Mouse (Mus musculus) lung, embryonic 16.5 days (tissue): Measurements from ENCODE around the gene Treh. TPM values are rescaled to one million over a fixed set of nuclear protein-coding genes. Genes with fewer than 3 reads are reported as not detected.

Experiments
- ATAC-seq: fragments of 200-750 bp; cut with Nextera tagmentation; 2 replicates; pipeline ENCODE4 v1.8.0; 2017; ENCODE audit warnings: low read depth, mild to moderate bottlenecking, moderate library complexity
- H3K27ac ChIP-seq: fragments of 300-500 bp; sonication (generic); 2 replicates; pipeline ENCODE4 v1.5.1; 2014; ENCODE audit warnings: mild to moderate bottlenecking, control low read depth, low read length
- H3K27me3 ChIP-seq: fragments of 300-500 bp; sonication (generic); 2 replicates; pipeline ENCODE4 v1.6.1; 2014; ENCODE audit warnings: low read depth, low read length, mixed read lengths; ENCODE audit not compliant: control insufficient read depth, insufficient read depth
- H3K36me3 ChIP-seq: fragments of 300-500 bp; sonication (generic); 2 replicates; pipeline ENCODE4 v1.6.1; 2014; ENCODE audit warnings: low read length; ENCODE audit not compliant: control insufficient read depth, insufficient read depth
- H3K4me1 ChIP-seq: fragments of 300-500 bp; sonication (generic); replicated peaks from 2 replicates; pipeline ENCODE4 v1.6.1; 2014; ENCODE audit warnings: low read length, mixed read lengths; ENCODE audit not compliant: control insufficient read depth, insufficient read depth
- H3K4me2 ChIP-seq: fragments of 300-500 bp; sonication (generic); 2 replicates; pipeline ENCODE4 v1.6.1; 2014; ENCODE audit warnings: low read depth, low read length, control low read depth
- H3K4me3 ChIP-seq: fragments of 300-500 bp; sonication (generic); 2 replicates; pipeline ENCODE4 v1.5.1; 2014; ENCODE audit warnings: mild to moderate bottlenecking, low read length, control low read depth
- H3K9ac ChIP-seq: fragments of 300-500 bp; sonication (generic); 2 replicates; pipeline ENCODE4 v1.6.1; 2014; ENCODE audit warnings: low read length, control low read depth
- H3K9me3 ChIP-seq: fragments of 300-500 bp; sonication (generic); 2 replicates; pipeline ENCODE4 v1.6.1; 2016; ENCODE audit warnings: low read length; ENCODE audit not compliant: control insufficient read depth
- WGBS: fragments of 180-500 bp; shearing (Covaris S2); extraction: QIAGEN DNeasy Blood & Tissue Kit; methylation state at CpG from one replicate; pipeline ENCODE4 v1.1.7; 2014; 5-methylcytosine and 5-hydroxymethylcytosine counted together
- polyA plus RNA-seq: library from polyadenylated mRNA; unstranded; fragments of >200 nt; fragmentation: Nextera tagmentation; extraction: Ambion mirVana; gene quantifications from 2 replicates; pipeline ENCODE4 v1.2.1, GENCODE M21; 2015

The Treh gene
- polyA plus RNA-seq, 1 experiment from 2014 or later = not detected

DNA sequence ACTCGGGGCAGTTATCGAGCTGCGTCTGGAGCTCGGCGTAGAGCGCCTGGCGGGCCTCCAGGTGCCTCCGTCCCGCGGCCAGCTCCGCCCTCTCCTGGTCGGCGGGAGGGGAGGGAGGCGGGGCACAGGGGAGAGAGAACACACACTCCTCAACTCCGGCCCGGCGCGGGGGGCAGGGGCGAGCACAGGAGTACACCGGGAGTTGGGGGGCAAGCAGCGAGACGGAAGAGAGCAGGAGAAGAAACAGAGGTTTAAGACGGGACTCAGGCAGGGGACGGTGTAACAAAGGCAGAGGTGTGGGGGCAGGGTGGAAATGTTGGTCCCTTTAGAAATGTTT lies 35.4 kb downstream of the Treh start:
- Histone ChIP-seq H3K9me3 (no peaks in the 10 kb centered on the region), H3K9ac (peak overlapping the region; percentile 68), H3K4me1 (peaks cover 19% of the 10 kb centered on the region), H3K4me2 (peak overlapping the region; percentile 85), H3K27ac (peak overlapping the region; percentile 47; the same call in 1 of the 2 replicates), H3K4me3 (peak overlapping the region; percentile 58), H3K27me3 (no peaks in the 10 kb centered on the region), H3K36me3 (peaks cover 17% of the 10 kb centered on the region)
- WGBS = 6% methylated on average over 19 of the region's 24 CpGs
- ATAC-seq = peak; percentile 91

DNA sequence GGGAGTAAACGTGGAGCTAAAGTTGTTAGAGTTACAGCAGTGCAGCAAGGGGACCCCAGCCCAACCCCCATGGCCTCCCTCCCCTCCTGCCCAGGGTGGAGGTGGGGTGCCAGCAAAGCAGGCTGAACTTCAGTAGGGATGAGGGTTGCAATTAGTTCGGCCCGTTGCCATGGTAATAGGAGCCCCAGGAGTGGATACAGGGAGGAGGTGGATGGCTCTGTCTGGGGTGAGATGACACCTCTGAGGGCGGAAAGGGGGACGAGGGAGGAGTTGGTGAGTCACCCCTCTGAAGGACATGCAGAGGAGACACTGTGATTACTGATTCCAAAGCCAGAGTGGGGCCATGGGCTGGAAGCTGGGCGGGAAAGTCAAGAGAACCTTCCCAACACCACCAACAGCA lies 35.9 kb downstream of the Treh start:
- peaks cover 20% of the 10 kb centered on the region for H3K36me3 ChIP-seq
- H3K9ac ChIP-seq = peak overlapping the region; percentile 68
- peaks cover 19% of the 10 kb centered on the region for H3K4me1 ChIP-seq
- H3K4me2 ChIP-seq = peak overlapping the region; percentile 85
- peak; percentile 12 for ATAC-seq
- peak overlapping the region; percentile 58 for H3K4me3 ChIP-seq
- H3K9me3 ChIP-seq = no peaks in the 10 kb centered on the region
- H3K27me3 ChIP-seq = no peaks in the 10 kb centered on the region
- H3K27ac ChIP-seq = peak overlapping the region; percentile 27; the same call in 1 of the 2 replicates
- WGBS = 33% methylated on average over 6 of the region's 6 CpGs

DNA sequence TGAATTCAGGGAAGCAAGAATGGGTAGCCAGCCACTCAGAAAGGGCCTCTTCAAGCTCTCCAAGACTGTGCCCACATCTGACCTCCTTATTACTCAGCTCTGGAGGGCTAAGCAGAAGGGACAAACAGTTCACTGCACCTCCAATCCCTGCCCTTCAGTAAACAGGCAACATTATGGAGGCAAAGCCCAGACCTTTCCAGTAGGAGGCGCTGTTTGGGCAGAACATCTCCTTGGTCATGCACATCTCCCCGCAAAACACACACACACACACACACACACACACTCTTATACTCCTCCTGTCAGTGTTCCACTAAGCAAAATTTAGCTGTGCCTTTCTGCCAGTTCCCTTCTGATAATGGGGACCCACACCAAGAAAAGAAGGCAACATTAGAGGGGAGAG lies 36.6 kb downstream of the Treh start:
- Histone ChIP-seq H3K4me3 (no peak overlapping the region), H3K4me1 (peaks cover 19% of the 10 kb centered on the region), H3K9ac (no peak overlapping the region), H3K4me2 (no peak overlapping the region), H3K27ac (no peak overlapping the region), H3K27me3 (no peaks in the 10 kb centered on the region), H3K36me3 (peaks cover 19% of the 10 kb centered on the region), H3K9me3 (no peaks in the 10 kb centered on the region)
- 56% methylated on average over 2 of the region's 2 CpGs for WGBS
- ATAC-seq = no peak

DNA sequence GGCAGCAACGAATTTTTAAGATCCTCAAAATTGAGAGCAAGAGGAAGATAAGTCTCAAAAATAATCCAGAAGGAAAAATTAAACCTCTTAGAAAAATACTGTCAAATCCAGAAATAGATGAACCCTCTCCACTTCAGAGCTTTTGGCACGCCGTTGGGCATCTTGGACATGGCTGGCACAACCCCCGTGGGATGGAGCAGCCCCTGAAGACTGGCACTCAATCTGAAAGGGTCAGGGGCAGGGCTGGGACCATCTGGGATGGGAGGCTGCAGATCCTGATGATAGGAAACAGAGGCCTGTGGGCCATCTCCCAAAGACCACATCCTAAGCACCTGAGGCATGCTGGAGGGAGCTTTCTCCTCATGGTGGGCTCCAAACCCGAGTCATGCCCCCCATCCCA lies 37.2 kb downstream of the Treh start:
- H3K9ac ChIP-seq = no peak overlapping the region
- H3K4me2 ChIP-seq = no peak overlapping the region
- H3K4me3 ChIP-seq = no peak overlapping the region
- H3K4me1 ChIP-seq = peaks cover 19% of the 10 kb centered on the region
- 69% methylated on average over 5 of the region's 5 CpGs for WGBS
- H3K27me3 ChIP-seq = no peaks in the 10 kb centered on the region
- H3K9me3 ChIP-seq = no peaks in the 10 kb centered on the region
- H3K36me3 ChIP-seq = peaks cover 20% of the 10 kb centered on the region
- no peak for ATAC-seq
- no peak overlapping the region for H3K27ac ChIP-seq

DNA sequence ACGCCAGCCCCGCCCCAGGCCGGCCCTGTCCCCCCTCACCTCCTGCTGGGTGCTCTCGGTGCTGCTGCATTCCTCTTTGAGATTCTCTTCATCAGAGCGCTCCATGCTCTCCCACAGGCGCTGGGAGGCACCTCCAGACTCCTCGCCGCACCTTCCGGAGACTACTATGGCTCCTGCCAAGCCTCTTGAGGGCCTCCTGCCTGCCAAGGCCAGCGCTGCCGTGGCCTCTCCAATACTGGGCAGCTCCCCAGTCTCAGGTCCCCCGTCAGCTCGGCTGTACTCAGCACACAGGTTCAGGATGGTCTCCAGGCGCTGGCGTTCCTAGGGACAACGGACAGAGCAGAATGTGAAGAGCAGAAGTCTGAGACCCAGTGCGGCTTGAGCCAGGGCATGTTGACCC lies 38.6 kb downstream of the Treh start:
- H3K4me2 ChIP-seq = no peak overlapping the region
- no peaks in the 10 kb centered on the region for H3K27me3 ChIP-seq
- no peak for ATAC-seq
- peaks cover 19% of the 10 kb centered on the region for H3K4me1 ChIP-seq
- H3K4me3 ChIP-seq = no peak overlapping the region
- H3K9me3 ChIP-seq = no peaks in the 10 kb centered on the region
- H3K36me3 ChIP-seq = peaks cover 18% of the 10 kb centered on the region
- WGBS = 72% methylated on average over 17 of the region's 17 CpGs
- H3K27ac ChIP-seq = no peak overlapping the region
- no peak overlapping the region for H3K9ac ChIP-seq

DNA sequence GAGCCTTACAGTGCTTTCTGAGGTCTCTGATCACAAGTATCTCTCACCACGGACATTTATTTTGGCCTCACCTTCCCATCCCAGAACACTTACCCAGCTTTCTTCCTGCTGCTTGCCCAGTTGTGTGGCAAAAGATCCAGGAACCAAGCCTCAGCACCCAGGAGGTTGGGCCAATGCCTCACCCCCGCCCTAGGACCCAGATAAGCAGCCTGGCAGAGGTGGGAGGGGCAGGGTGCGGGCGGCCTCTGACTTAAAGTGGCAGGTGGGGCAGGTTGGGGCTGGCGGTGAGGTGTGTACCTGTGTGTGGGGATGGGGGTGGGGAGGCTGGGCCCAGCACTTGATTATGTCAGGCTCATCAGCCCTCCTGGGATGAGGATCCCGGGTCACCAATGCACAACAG lies 40.0 kb downstream of the Treh start:
- H3K27ac ChIP-seq = no peak overlapping the region
- no peak overlapping the region for H3K4me2 ChIP-seq
- H3K4me3 ChIP-seq = no peak overlapping the region
- H3K9ac ChIP-seq = no peak overlapping the region
- WGBS = 60% methylated on average over 6 of the region's 6 CpGs
- H3K4me1 ChIP-seq = peaks cover 14% of the 10 kb centered on the region
- H3K9me3 ChIP-seq = no peaks in the 10 kb centered on the region
- no peak for ATAC-seq
- H3K36me3 ChIP-seq = peaks cover 18% of the 10 kb centered on the region
- no peaks in the 10 kb centered on the region for H3K27me3 ChIP-seq

DNA sequence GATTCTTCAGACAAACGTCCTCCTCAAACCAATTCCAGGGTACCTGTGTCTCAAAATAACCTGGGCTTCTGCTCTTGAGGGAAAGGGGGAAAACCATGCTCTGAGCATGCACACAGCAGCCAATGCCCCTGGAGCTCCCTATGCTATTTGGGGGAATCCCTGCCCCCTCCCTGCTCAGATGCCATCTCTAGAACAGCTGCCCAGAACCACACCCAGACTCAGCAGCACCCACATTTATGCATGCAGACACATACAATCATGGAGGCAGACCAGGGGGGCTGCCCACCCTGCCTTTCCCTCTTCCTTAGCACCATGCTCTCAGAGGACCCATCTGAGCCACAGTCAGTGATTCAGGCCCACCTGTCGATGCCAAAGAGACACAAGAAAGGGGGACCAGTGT lies 40.5 kb downstream of the Treh start:
- Histone ChIP-seq H3K4me1 (peaks cover 11% of the 10 kb centered on the region), H3K4me3 (no peak overlapping the region), H3K4me2 (no peak overlapping the region), H3K27me3 (no peaks in the 10 kb centered on the region), H3K9me3 (no peaks in the 10 kb centered on the region), H3K9ac (no peak overlapping the region), H3K27ac (no peak overlapping the region), H3K36me3 (peaks cover 18% of the 10 kb centered on the region)
- no peak for ATAC-seq
- 63% methylated on average over 2 of the region's 2 CpGs for whole genome bisulfite sequencing

DNA sequence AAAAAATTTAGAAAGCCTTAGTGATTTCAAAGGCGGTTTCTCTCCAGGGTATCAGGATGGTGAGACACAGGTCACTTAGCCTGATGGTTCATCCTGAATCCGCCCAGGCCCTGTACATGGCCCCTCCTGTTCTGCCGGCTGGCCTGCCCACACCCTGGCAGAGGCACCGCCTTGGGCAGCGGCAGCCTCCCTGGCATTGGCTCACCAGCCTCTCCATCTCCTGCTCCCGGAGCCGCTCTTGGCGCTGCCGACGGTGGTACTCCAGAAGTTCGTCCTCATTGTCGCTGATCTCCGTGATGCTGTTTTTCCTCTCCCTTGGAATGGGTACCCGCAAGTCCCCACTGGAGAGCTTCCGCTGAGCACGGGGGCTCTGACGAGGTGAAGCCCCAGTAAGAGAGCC lies 42.1 kb downstream of the Treh start:
- 86% methylated on average over 17 of the region's 17 CpGs for WGBS
- Histone ChIP-seq H3K4me1 (peaks cover 6% of the 10 kb centered on the region), H3K9me3 (no peaks in the 10 kb centered on the region), H3K9ac (no peak overlapping the region), H3K4me3 (no peak overlapping the region), H3K36me3 (peaks cover 18% of the 10 kb centered on the region), H3K27me3 (no peaks in the 10 kb centered on the region), H3K27ac (no peak overlapping the region), H3K4me2 (no peak overlapping the region)
- ATAC-seq = no peak

DNA sequence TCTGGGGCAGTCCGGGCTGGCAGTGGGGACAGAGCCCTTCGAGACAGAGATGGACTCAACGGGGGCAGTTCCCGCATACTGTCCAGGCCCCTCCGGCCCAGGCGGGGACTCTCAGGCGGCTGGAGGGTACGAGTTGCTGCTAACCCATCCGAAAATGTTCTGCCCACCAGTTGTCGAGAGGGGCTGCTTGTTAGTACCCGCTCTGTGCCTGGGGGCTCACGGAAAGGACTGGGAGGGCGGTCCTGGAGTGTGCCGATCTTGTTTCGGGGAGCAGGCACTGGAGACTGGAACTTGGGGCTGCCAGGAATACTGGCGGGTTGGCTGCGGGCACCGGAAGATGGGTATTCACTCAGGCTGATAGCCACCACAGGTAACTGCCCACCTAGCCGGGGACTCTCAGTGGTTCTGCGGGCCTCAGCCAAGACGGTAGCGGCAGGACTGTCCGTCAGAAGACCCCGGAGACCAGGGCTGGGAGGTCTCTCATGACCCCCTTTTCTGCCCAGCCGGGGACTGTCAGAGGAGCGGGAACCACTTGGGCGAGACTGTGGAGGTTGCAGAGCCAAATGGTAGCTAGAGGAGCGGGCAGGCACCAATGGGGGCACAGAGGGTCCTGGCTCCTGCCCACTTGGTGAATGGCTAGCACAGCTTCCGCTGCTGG lies 42.8 kb downstream of the Treh start:
- H3K4me2 ChIP-seq = no peak overlapping the region
- H3K27me3 ChIP-seq = no peaks in the 10 kb centered on the region
- 94% methylated on average over 29 of the region's 29 CpGs for WGBS
- peaks cover 13% of the 10 kb centered on the region for H3K4me1 ChIP-seq
- no peak overlapping the region for H3K9ac ChIP-seq
- no peak overlapping the region for H3K4me3 ChIP-seq
- ATAC-seq = no peak
- no peaks in the 10 kb centered on the region for H3K9me3 ChIP-seq
- H3K36me3 ChIP-seq = peaks cover 16% of the 10 kb centered on the region
- no peak overlapping the region for H3K27ac ChIP-seq
